19 mouse cellular contexts compared by ENCODE assay signal in genomic region chr1:81671142-81671541, GRCm38 (mm10).
DNase-seq lines count a peak whose midpoint lies in the region.
"Had no signal": no experiment of that assay in that cellular context is flagged by ENCODE, and none has a peak within 500 bp of the region (broad histone marks: within the 10 kb centered on the region; RNA-seq: fewer than 3 reads in every experiment).

No protein-coding gene starts in this region.

- peak; percentile 61 for DNase-seq in 3134 (ENCODE audit: extremely low read depth, insufficient read length, low spot score)
- peak; percentile 71 for DNase-seq in 3T3-L1 (ENCODE audit: low read depth, low spot score)
- peak; percentile 62 for DNase-seq in NIH3T3 (ENCODE audit: low read depth)
- DNase-seq in spleen, adult 18-20 months = no peak
- DNase-seq in ovary, postnatal 14 days (ENCODE audit: low spot score) = no peak
- DNase-seq in cerebellum, adult 18-20 months = no peak
- DNase-seq: adrenal gland, adult 8-10 months; adrenal gland, postnatal 36 days; B cell, adult 2 months; cerebellum, adult 2 months; cerebellum, adult 9-11 months; cerebellum, postnatal 36 days; embryo, embryonic 11 days; forebrain, postnatal 0 days; gastrocnemius, postnatal 25 days; heart, adult 18-20 months; heart, postnatal 10 days; heart, postnatal 36 days; kidney, adult 18-20 months had no signal

Comparison
In these comparisons a context has a peak if more than half of its experiments do, and no peak if none do; other contexts are left out.
1. DNase-seq: peak in 3134 (single experiment), 3T3-L1 (single experiment) and NIH3T3 (single experiment); none in spleen, adult 18-20 months (0 of 2), ovary, postnatal 14 days (single experiment) and cerebellum, adult 18-20 months (0 of 2).